Mouse (Mus musculus) CH12.LX (cell line): Measurements from ENCODE around the gene Plod3. TPM values are rescaled to one million over a fixed set of nuclear protein-coding genes. Genes with fewer than 3 reads are reported as not detected.

Experiments
- DNase-seq: peaks from one replicate; pipeline ENCODE4 v3.0.0-alpha.2; 2013; ENCODE audit errors: extremely low read depth
- H3K27ac ChIP-seq: 2 replicates; pipeline ENCODE4 v1.5.1; 2012; ENCODE audit warnings: low read depth, mild to moderate bottlenecking, control low read depth, moderate library complexity; ENCODE audit not compliant: insufficient read depth
- H3K27me3 ChIP-seq: replicated peaks from 2 replicates; pipeline ENCODE3; 2012; ENCODE audit warnings: inconsistent platforms
- H3K36me3 ChIP-seq, 2 experiments: replicated peaks in 1 of 2; 2 replicates each; pipeline versions ENCODE3 to v1.6.1; 2012; ENCODE audit warnings: inconsistent platforms in 1 of 2, low read length in 1 of 2, mild to moderate bottlenecking in 1 of 2, mixed read lengths in 1 of 2, moderate library complexity in 1 of 2; ENCODE audit not compliant: control insufficient read depth in 1 of 2, insufficient read depth in 1 of 2
- H3K4me1 ChIP-seq, 2 experiments: 2 replicates each; pipeline ENCODE4 v1.6.1; 2012; ENCODE audit warnings: inconsistent platforms in 1 of 2, moderate library complexity in 1 of 2; ENCODE audit not compliant: insufficient read depth in 2 of 2, control insufficient read depth in 1 of 2
- H3K4me2 ChIP-seq: 2 replicates; pipeline ENCODE4 v1.6.1; 2012; ENCODE audit warnings: low read depth, mild to moderate bottlenecking, control low read depth; ENCODE audit not compliant: poor library complexity, insufficient read depth, severe bottlenecking
- H3K4me3 ChIP-seq, 3 experiments: fragments of 150-350 bp in 1 of 3; sonication (generic) in 1 of 3; replicated peaks in 1 of 3; 2 replicates each; pipeline versions ENCODE3 to v1.5.1; 2011 to 2012; ENCODE audit warnings: low read depth in 2 of 3, low read length in 2 of 3, mild to moderate bottlenecking in 2 of 3, moderate library complexity in 2 of 3, control low read depth in 1 of 3, improper control_type of control experiment in 1 of 3, inconsistent platforms in 1 of 3, mixed read lengths in 1 of 3; ENCODE audit not compliant: poor library complexity in 1 of 3
- H3K79me2 ChIP-seq: replicated peaks from 2 replicates; pipeline ENCODE4 v1.6.1; 2012; ENCODE audit warnings: mild to moderate bottlenecking, moderate library complexity; ENCODE audit not compliant: control insufficient read depth, poor library complexity, insufficient read depth, severe bottlenecking; ENCODE audit errors: extremely low read depth
- H3K9ac ChIP-seq: 2 replicates; pipeline ENCODE4 v1.6.1; 2012; ENCODE audit warnings: low read depth, mild to moderate bottlenecking, control low read depth, moderate library complexity; ENCODE audit not compliant: insufficient read depth
- H3K9me3 ChIP-seq: replicated peaks from 2 replicates; pipeline ENCODE3; 2012; ENCODE audit warnings: low read length, inconsistent platforms, mixed read lengths
- BHLHE40 ChIP-seq: IDR thresholded peaks from 2 replicates; pipeline ENCODE4 v1.6.1; 2011; ENCODE audit warnings: mild to moderate bottlenecking, low read depth, low read length, improper control_type of control experiment
- CHD1 ChIP-seq: IDR thresholded peaks from 2 replicates; pipeline ENCODE4 v1.6.1; 2012; ENCODE audit warnings: low read depth, low read length, improper control_type of control experiment, inconsistent platforms
- CTCF ChIP-seq, 2 experiments: IDR thresholded peaks in 1 of 2; conservative IDR thresholded peaks in 1 of 2; 2 replicates each; pipeline ENCODE4 v1.5.1; 2011 to 2012; ENCODE audit warnings: low read depth in 2 of 2, low read length in 2 of 2, improper control_type of control experiment in 1 of 2, inconsistent platforms in 1 of 2, mild to moderate bottlenecking in 1 of 2, moderate library complexity in 1 of 2
- ETS1 ChIP-seq: conservative IDR thresholded peaks from 2 replicates; pipeline ENCODE4 v1.6.1; 2012; ENCODE audit warnings: low read depth, mild to moderate bottlenecking, inconsistent platforms, low read length, improper control_type of control experiment, moderate library complexity
- HCFC1 ChIP-seq: IDR thresholded peaks from 2 replicates; pipeline ENCODE4 v1.6.1; 2012; ENCODE audit warnings: low read depth, mild to moderate bottlenecking, inconsistent platforms, low read length, improper control_type of control experiment
- IRF4 ChIP-seq: IDR thresholded peaks from 2 replicates; pipeline ENCODE4 v1.6.1; 2014; ENCODE audit warnings: low read depth, mild to moderate bottlenecking, inconsistent platforms, low read length, improper control_type of control experiment
- JUN ChIP-seq: IDR thresholded peaks from 2 replicates; pipeline ENCODE4 v1.6.1; 2011; ENCODE audit warnings: low read depth, mild to moderate bottlenecking, low read length, improper control_type of control experiment, moderate library complexity; ENCODE audit not compliant: insufficient read depth
- KAT2A ChIP-seq: IDR thresholded peaks from 2 replicates; pipeline ENCODE4 v1.6.1; 2012; ENCODE audit warnings: low read length, improper control_type of control experiment, inconsistent platforms; ENCODE audit not compliant: insufficient replicate concordance
- MAZ ChIP-seq: IDR thresholded peaks from 2 replicates; pipeline ENCODE4 v1.6.1; 2012; ENCODE audit warnings: low read depth, mild to moderate bottlenecking, inconsistent platforms, low read length, improper control_type of control experiment, moderate library complexity
- MEF2A ChIP-seq: IDR thresholded peaks from 2 replicates; pipeline ENCODE4 v1.6.1; 2014; ENCODE audit warnings: low read depth, mild to moderate bottlenecking, inconsistent platforms, low read length, improper control_type of control experiment, borderline replicate concordance
- MXI1 ChIP-seq: IDR thresholded peaks from 2 replicates; pipeline ENCODE4 v1.6.1; 2011; ENCODE audit warnings: mild to moderate bottlenecking, low read depth, low read length, improper control_type of control experiment
- NELFE ChIP-seq: IDR thresholded peaks from 2 replicates; pipeline ENCODE4 v1.6.1; 2011; ENCODE audit warnings: low read depth, low read length, improper control_type of control experiment
- NRF1 ChIP-seq: IDR thresholded peaks from 2 replicates; pipeline ENCODE4 v1.6.1; 2014; ENCODE audit warnings: low read depth, mild to moderate bottlenecking, inconsistent platforms, low read length, improper control_type of control experiment, moderate library complexity
- PAX5 ChIP-seq: IDR thresholded peaks from 2 replicates; pipeline ENCODE4 v1.6.1; 2012; ENCODE audit warnings: low read length, inconsistent platforms, mixed read lengths
- POLR2A ChIP-seq: IDR thresholded peaks from 2 replicates; pipeline ENCODE4 v1.6.1; 2011; ENCODE audit warnings: low read depth, mild to moderate bottlenecking, improper control_type of control experiment, low read length
- POLR2AphosphoS2 ChIP-seq: IDR thresholded peaks from 2 replicates; pipeline ENCODE4 v1.6.1; 2011; ENCODE audit warnings: low read depth, low read length, improper control_type of control experiment
- RAD21 ChIP-seq: IDR thresholded peaks from 2 replicates; pipeline ENCODE4 v1.6.1; 2011; ENCODE audit warnings: low read depth, mild to moderate bottlenecking, low read length, improper control_type of control experiment, moderate library complexity
- SIN3A ChIP-seq: IDR thresholded peaks from 2 replicates; pipeline ENCODE4 v1.6.1; 2012; ENCODE audit warnings: low read length, improper control_type of control experiment, inconsistent platforms
- TCF12 ChIP-seq: IDR thresholded peaks from 2 replicates; pipeline ENCODE4 v1.6.1; 2014; ENCODE audit warnings: low read depth, mild to moderate bottlenecking, inconsistent platforms, low read length, improper control_type of control experiment
- UBTF ChIP-seq: IDR thresholded peaks from 2 replicates; pipeline ENCODE4 v1.6.1; 2012; ENCODE audit warnings: low read depth, mild to moderate bottlenecking, inconsistent platforms, low read length, improper control_type of control experiment, moderate library complexity
- USF1 ChIP-seq: IDR thresholded peaks from 2 replicates; pipeline ENCODE4 v1.6.1; 2014; ENCODE audit warnings: low read depth, mild to moderate bottlenecking, inconsistent platforms, low read length, improper control_type of control experiment
- ZC3H11A ChIP-seq: IDR thresholded peaks from 2 replicates; pipeline ENCODE4 v1.6.1; 2012; ENCODE audit warnings: low read depth, mild to moderate bottlenecking, inconsistent platforms, low read length, improper control_type of control experiment
- ZMIZ1 ChIP-seq: IDR thresholded peaks from 2 replicates; pipeline ENCODE4 v1.6.1; 2012; ENCODE audit warnings: low read depth, mild to moderate bottlenecking, inconsistent platforms, low read length, improper control_type of control experiment
- dilution Hi-C: fragments of 300-500 bp; cut with MboI; formaldehyde crosslinking; loops from 2 replicates; pipeline ENCODE4 v1.14.3; 2020; ENCODE audit warnings: low sequenced_read_pairs; ENCODE audit not compliant: extremely low pct_unique_long_range_greater_than_20kb, extremely low pct_ligation_motif_present
- in situ Hi-C: fragments of 300-500 bp; cut with MboI; formaldehyde crosslinking; loops from 3 replicates; pipeline ENCODE4 v1.14.3; 2019; ENCODE audit warnings: low sequenced_read_pairs, low pct_ligation_motif_present, low pct_unique_long_range_greater_than_20kb, mixed read lengths
- polyA plus RNA-seq: library from polyadenylated mRNA; unstranded; fragments of >175 nt; gene quantifications from 2 replicates; pipeline ENCODE4 v1.2.1, GENCODE M21; 2012; ENCODE audit warnings: low read depth; ENCODE audit not compliant: insufficient read length
- total RNA-seq, 2 experiments: library from RNA; depleted of rRNA; stranded (reverse); fragments of 300-350 nt in 1 of 2; fragments of >200 nt in 1 of 2; gene quantifications; 2 replicates each; pipeline ENCODE4 v1.2.3; 2012 to 2014

Plod3 gene
- total and polyA plus RNA-seq, 3 experiments: 8.8 to 45.2 (median 23.6) TPM

DNA sequence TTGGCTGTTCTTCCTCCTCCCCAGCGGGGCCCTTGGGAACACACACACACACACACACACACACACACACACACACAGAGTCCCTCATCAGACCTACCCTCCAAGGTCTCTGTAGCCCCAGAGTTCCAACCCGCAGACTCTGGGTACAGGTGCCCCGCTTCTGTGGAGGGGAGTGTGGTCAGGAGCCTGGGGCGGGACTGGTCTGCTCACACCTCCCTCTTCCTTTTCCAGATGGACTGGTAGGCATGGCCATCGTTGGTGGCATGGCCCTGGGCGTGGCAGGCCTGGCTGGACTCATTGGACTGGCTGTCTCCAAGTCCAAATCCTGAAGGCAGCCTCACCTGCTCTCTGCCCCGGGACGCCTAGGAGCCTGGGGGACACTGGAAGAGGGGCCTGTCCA is 21.1 kb upstream of the Plod3 start:
- no peak overlapping the region for H3K4me2 ChIP-seq
- no peaks in the 10 kb centered on the region for H3K27me3 ChIP-seq
- dilution Hi-C loops (no loop called here), in situ Hi-C loops (no loop called here)
- no peak for DNase-seq
- H3K4me3 ChIP-seq: no peak overlapping the region
- peaks cover 35 to 69% of the 10 kb centered on the region in 2 experiments for H3K36me3 ChIP-seq
- TF ChIP-seq PAX5: no peak
- TF ChIP-seq HCFC1: no peak
- no peak for TF ChIP-seq BHLHE40
- no peak for TF ChIP-seq ZC3H11A
- TF ChIP-seq RAD21: no peak
- no peak for TF ChIP-seq KAT2A
- no peak for TF ChIP-seq TCF12
- no peak for TF ChIP-seq NELFE
- no peak for TF ChIP-seq MAZ
- TF ChIP-seq ETS1: no peak
- no peak for TF ChIP-seq SIN3A
- TF ChIP-seq MXI1: no peak
- TF ChIP-seq UBTF: no peak
- H3K9me3 ChIP-seq: no peaks in the 10 kb centered on the region
- no peak overlapping the region for H3K27ac ChIP-seq
- H3K9ac ChIP-seq: no peak overlapping the region
- no peaks in the 10 kb centered on the region for H3K79me2 ChIP-seq
- H3K4me1 ChIP-seq: peaks cover 0 to 19% of the 10 kb centered on the region in 2 experiments; a peak in 2 of 4 replicates

- H3K9ac ChIP-seq: no peak within 1 kb of the TSS
- H3K36me3 ChIP-seq: peaks cover 35 to 69% of the 10 kb centered on the region in 2 experiments
- no peak for DNase-seq
- in situ Hi-C loops: no loop called here
- H3K4me2 ChIP-seq: no peak within 1 kb of the TSS
- H3K27me3 ChIP-seq: no peaks in the 10 kb centered on the region
- H3K27ac ChIP-seq: no peak within 1 kb of the TSS
- no peak within 1 kb of the TSS for H3K4me3 ChIP-seq
- H3K4me1 ChIP-seq: peaks cover 0 to 12% of the 10 kb centered on the region in 2 experiments; a peak in 2 of 4 replicates
- no peaks in the 10 kb centered on the region for H3K79me2 ChIP-seq
- dilution Hi-C loops: no loop called here
- TF ChIP-seq CTCF (conservative IDR thresholded peaks at IDR 0.05 in 1 of 2, IDR thresholded peaks at IDR 0.05 in 1 of 2; ENCODE audit: low read depth in 2 of 2, low read length in 2 of 2) (no peak), JUN (no peak), CHD1 (no peak), MXI1 (no peak), ETS1 (no peak), USF1 (no peak), HCFC1 (no peak), IRF4 (no peak), MEF2A (no peak), POLR2A (no peak), NRF1 (no peak), ZC3H11A (no peak), UBTF (no peak), POLR2AphosphoS2 (no peak), TCF12 (no peak), ZMIZ1 (no peak), SIN3A (no peak)
- H3K9me3 ChIP-seq: no peaks in the 10 kb centered on the region
Observed at GRCm38 (mm10) chr5:136966331-136966730, 20.5 kb upstream of the Plod3 start, which contains the start of gene Cldn15. Gene Cldn15, plus strand, starts transcription at chr5:136966616.
